Mouse (Mus musculus): Measurements from ENCODE around the gene Ctnnal1. TPM values are rescaled to one million over a fixed set of nuclear protein-coding genes. Genes with fewer than 3 reads are reported as not detected.

Gene Ctnnal1
- polyA plus RNA-seq, 1 experiment from 2014 or later: 41.1 TPM

DNA sequence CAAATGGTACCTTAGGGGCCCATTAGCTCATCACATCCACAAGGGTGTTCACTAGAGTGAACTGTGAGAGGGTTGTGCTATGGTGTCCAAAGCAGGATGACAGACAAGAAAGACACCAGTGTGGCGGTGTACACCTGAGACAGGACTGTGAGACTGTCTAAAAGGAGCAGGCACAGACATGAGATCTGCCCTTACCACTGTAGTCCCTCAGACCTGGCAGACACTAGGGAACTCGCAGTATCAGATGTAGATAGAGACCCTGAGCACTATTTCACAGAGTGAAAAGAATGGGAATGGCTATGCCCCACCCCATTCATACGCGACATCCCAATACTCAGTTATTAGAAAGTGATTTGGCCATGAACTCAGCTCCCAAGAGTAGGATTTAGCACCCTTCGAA is 9.1 kb downstream of the Ctnnal1 start:
- WGBS: 99% methylated on average over 5 of the region's 5 CpGs
- no peak for DNase-seq (ENCODE audit: extremely low spot score, low spot score)

DNA sequence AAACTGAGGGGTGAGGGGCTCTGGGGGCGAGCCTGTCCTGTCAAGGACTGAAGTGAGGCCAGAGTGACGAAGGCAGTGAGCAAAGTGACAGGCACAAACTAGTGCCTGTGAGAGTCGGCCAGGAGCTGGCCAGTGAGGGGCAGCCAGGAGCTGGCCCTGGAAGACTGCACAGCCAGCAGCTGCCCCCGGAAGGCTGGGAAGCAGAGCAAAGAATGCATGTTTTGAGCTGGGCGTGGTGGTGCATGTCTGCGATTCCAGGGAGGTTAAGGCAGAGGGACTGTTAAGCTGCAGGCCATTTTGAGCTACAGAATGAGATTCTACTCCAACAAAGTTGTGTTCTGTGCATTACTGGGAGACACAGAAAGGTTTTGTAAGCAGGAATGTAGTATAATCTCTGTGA is 14.3 kb downstream of the Ctnnal1 start:
- H3K27me3 ChIP-seq (ENCODE audit: poor library complexity, severe bottlenecking): no peaks in the 10 kb centered on the region
- peaks cover 16% of the 10 kb centered on the region for H3K36me3 ChIP-seq (replicated peaks)
- 57% methylated on average over 6 of the region's 6 CpGs for WGBS
- no peak overlapping the region for H3K4me3 ChIP-seq
- no peaks in the 10 kb centered on the region; the same call in 1 of the 2 replicates for H3K9me3 ChIP-seq
- no peak for DNase-seq (ENCODE audit: extremely low spot score, low spot score)
- H3K27ac ChIP-seq: no peak overlapping the region
- peaks cover 26% of the 10 kb centered on the region for H3K4me1 ChIP-seq

More for the DNA sequence above, 9.1 kb downstream of the Ctnnal1 start:
- H3K4me3 ChIP-seq: no peak overlapping the region
- H3K27ac ChIP-seq: no peak overlapping the region
- H3K9me3 ChIP-seq: no peaks in the 10 kb centered on the region
- H3K4me1 ChIP-seq: peaks cover 13% of the 10 kb centered on the region
- peaks cover 2% of the 10 kb centered on the region; the same call in 1 of the 2 replicates for H3K36me3 ChIP-seq (replicated peaks)
- H3K27me3 ChIP-seq (ENCODE audit: poor library complexity, severe bottlenecking): no peaks in the 10 kb centered on the region

DNA sequence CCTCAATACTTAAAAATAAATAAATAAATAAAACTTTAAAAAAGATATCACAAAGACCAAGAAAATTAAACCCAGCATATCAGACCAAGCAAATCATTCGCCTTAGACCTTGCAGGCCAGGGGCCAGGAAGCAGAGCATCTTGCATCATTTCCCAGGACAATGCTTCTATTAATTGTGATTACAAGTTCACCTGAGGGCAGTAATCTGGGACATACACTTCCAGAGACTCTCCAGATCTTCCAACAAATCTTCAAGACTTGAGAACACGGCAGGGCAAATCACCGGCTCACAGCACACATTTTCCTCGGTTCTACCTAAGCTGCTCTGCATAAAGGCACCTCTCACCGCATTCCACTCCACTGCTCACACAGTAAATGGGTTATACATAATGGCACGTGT is 16.9 kb downstream of the Ctnnal1 start:
- 89% methylated on average over 6 of the region's 6 CpGs for WGBS

DNA sequence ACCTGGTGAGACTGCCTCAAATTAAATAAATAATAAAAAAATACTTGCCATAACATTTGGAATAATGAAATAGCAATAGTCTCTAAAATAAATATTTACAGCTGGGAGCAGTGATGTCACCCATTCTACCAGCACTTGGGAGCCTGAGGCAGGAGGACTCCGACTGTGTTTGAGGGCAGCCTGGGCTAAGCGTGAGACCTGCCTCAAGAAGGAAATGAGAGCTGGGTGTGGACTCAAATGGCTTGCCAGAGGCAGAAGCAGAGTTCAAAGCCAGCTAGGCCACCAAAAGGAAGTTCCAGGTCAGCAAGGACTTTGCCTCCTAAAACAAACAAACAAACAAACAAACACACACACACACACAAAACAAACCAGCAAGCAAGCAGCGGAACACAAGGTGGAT is 17.6 kb downstream of the Ctnnal1 start:
- WGBS: 90% methylated on average over 3 of the region's 3 CpGs
- Histone ChIP-seq H3K4me1 (peaks cover 18% of the 10 kb centered on the region), H3K4me3 (no peak overlapping the region), H3K27ac (no peak overlapping the region), H3K9me3 (peaks cover 8% of the 10 kb centered on the region), H3K27me3 (ENCODE audit: poor library complexity, severe bottlenecking) (no peaks in the 10 kb centered on the region), H3K36me3 (replicated peaks) (peaks cover 48% of the 10 kb centered on the region)
- no peak for DNase-seq (ENCODE audit: extremely low spot score, low spot score)

More for the DNA sequence above, 16.9 kb downstream of the Ctnnal1 start:
- H3K27me3 ChIP-seq (ENCODE audit: poor library complexity, severe bottlenecking): no peaks in the 10 kb centered on the region
- H3K4me1 ChIP-seq: peaks cover 24% of the 10 kb centered on the region
- no peak overlapping the region for H3K27ac ChIP-seq
- H3K4me3 ChIP-seq: no peak overlapping the region
- peaks cover 41% of the 10 kb centered on the region for H3K36me3 ChIP-seq (replicated peaks)
- DNase-seq (ENCODE audit: extremely low spot score, low spot score): no peak
- peaks cover 8% of the 10 kb centered on the region for H3K9me3 ChIP-seq

DNA sequence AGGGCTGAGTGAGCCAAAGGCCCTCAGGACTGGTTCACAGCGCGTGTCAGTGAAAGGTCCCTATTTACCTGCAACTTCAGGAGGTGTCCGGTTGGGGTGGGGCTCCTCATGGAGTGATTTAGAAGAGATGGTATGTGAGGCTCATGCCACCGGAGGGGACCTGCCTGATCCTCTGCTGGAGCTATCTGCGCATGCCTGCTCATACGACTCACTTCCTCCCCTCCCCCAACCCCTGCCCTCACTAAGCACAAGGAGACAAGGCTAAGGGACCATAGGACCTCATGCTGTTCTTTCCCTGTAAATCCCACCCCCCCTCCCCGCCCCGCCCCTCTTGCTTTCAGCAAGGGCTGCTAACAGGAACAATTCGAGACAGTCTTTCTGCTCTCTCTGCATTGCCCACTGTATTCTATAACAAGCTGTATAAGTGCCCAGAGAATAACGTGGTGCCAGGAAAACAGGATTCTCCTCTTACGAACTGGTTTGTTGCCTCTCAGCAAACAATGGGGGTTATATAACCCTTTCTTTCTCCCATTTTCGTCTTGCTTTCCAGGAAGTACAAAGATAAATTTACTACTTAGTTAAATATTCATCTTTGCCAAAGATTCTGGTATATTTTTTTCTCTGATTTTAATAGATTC is 19.0 kb downstream of the Ctnnal1 start:
- no peaks in the 10 kb centered on the region for H3K27me3 ChIP-seq (ENCODE audit: poor library complexity, severe bottlenecking)
- DNase-seq (ENCODE audit: extremely low spot score, low spot score): no peak
- peaks cover 18% of the 10 kb centered on the region for H3K4me1 ChIP-seq
- H3K9me3 ChIP-seq: peaks cover 8% of the 10 kb centered on the region
- H3K27ac ChIP-seq: no peak overlapping the region
- peaks cover 59% of the 10 kb centered on the region for H3K36me3 ChIP-seq (replicated peaks)
- WGBS: 61% methylated on average over 12 of the region's 12 CpGs
- no peak overlapping the region for H3K4me3 ChIP-seq

DNA sequence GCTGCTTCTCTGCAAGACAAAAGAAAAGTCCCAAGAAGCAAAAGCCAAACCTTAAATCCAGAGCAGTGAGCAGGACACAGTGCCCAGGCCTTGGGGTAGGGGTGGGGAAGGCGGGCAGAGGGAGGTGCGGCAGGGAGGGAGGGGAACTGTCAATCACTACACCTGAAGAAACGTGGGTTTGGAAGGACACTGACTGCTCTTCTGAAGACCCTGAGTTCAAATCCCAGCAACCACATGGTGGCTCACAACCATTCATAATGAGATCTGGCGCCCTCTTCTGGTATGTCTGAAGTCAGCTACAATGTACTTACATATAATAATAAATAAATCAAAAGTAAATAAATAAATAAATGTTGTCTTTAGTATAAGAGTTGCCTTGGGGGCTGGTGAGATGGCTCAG is 20.1 kb downstream of the Ctnnal1 start:
- no peak for DNase-seq (ENCODE audit: extremely low spot score, low spot score)
- WGBS: 94% methylated on average over 4 of the region's 4 CpGs
- H3K4me1 ChIP-seq: peaks cover 12% of the 10 kb centered on the region; the same call in 1 of the 2 replicates
- no peak overlapping the region for H3K4me3 ChIP-seq
- H3K9me3 ChIP-seq: peaks cover 8% of the 10 kb centered on the region
- H3K27ac ChIP-seq: no peak overlapping the region
- H3K27me3 ChIP-seq (ENCODE audit: poor library complexity, severe bottlenecking): no peaks in the 10 kb centered on the region
- H3K36me3 ChIP-seq (replicated peaks): peaks cover 70% of the 10 kb centered on the region

DNA sequence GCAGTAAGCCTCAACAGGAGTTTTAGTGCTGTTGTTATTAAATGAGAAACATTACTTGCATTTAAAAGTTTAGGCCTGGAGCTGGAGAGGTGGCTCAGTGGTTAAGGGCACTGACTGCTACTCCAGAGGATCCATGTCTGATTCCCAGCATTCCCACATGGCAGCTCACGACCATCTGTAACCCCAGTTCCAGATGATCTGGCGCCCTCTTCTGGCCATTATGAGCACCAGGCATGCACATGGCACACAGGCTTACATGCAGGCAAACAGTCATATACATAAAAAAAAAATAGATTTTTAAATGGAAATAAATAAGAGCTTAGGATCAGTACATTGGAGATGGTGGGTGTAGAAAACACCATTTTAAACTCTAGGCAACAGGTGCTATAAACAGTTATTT is 21.0 kb downstream of the Ctnnal1 start:
- Histone ChIP-seq H3K9me3 (peaks cover 8% of the 10 kb centered on the region), H3K27ac (no peak overlapping the region), H3K27me3 (ENCODE audit: poor library complexity, severe bottlenecking) (no peaks in the 10 kb centered on the region), H3K4me1 (peaks cover 12% of the 10 kb centered on the region; the same call in 1 of the 2 replicates), H3K4me3 (no peak overlapping the region), H3K36me3 (replicated peaks) (peaks cover 76% of the 10 kb centered on the region)
- DNase-seq (ENCODE audit: extremely low spot score, low spot score): no peak
- 86% methylated on average over 2 of the region's 2 CpGs for WGBS

DNA sequence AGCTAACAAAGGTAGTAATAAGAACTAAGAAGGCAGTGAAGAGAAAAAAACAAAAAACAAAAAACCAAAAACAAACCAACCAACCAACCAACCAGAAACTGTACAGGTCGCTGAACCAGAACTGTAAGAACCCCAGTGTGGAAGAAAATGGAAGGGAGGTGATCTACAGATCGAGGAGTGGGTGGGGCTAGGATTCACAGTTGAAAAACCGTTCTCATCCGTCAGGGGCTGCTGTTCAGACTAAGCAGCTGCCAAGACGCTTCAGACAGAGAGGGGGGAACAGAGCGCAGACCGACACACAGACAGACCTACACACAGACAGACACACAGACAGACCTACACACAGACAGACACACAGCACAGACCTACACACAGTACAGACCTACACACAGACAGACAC is 22.5 kb downstream of the Ctnnal1 start:
- Histone ChIP-seq H3K4me1 (peaks cover 12% of the 10 kb centered on the region; the same call in 1 of the 2 replicates), H3K27me3 (ENCODE audit: poor library complexity, severe bottlenecking) (no peaks in the 10 kb centered on the region), H3K36me3 (replicated peaks) (peaks cover 88% of the 10 kb centered on the region), H3K9me3 (peaks cover 8% of the 10 kb centered on the region), H3K27ac (no peak overlapping the region), H3K4me3 (no peak overlapping the region)
- WGBS: 84% methylated on average over 7 of the region's 7 CpGs
- no peak for DNase-seq (ENCODE audit: extremely low spot score, low spot score)

DNA sequence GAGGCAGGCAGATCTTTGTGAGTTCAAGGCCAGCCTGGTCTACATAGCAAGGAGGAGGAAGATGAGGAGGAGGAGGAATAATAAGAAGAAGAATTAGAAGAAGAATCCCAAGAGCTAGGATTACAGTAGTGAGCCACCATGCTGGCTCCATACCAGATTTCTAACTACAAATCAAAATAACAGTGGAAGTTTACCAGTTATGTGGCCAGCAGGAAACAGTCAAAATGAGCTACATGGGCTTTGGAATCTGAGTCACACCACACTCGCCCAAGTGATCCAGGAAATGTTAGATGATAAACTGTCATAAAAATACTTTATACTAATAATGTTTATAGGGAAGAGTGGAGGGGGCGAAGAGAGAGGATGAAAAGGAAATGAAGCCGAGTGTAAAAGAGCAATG is 24.7 kb downstream of the Ctnnal1 start:
- Histone ChIP-seq H3K9me3 (peaks cover 8% of the 10 kb centered on the region), H3K4me1 (no peaks in the 10 kb centered on the region), H3K27ac (no peak overlapping the region), H3K27me3 (ENCODE audit: poor library complexity, severe bottlenecking) (no peaks in the 10 kb centered on the region), H3K36me3 (replicated peaks) (peaks cover 92% of the 10 kb centered on the region), H3K4me3 (no peak overlapping the region)
- 93% methylated on average over 3 of the region's 3 CpGs for WGBS
- no peak for DNase-seq (ENCODE audit: extremely low spot score, low spot score)

DNA sequence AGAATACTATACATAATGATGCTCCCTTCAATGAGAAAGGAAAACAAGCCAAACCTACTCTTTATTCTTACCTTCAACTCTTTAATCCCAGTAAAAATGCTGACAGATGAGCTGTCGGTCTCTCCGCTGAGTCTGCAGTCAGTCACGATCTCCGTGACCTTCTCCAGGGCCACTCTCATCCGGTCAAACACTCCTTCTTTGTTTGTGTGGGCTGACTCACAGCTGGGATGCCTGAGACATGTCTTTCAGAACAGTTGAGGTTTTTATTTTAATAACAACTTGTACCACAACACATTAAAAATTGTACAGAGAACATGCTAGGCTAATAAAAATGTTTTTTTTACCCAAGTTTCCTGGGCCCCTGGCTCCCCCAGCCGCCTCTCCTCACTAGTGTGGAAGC is 27.3 kb downstream of the Ctnnal1 start:
- Histone ChIP-seq H3K36me3 (replicated peaks) (peaks cover 88% of the 10 kb centered on the region), H3K27ac (no peak overlapping the region), H3K27me3 (ENCODE audit: poor library complexity, severe bottlenecking) (no peaks in the 10 kb centered on the region), H3K4me3 (no peak overlapping the region), H3K9me3 (no peaks in the 10 kb centered on the region), H3K4me1 (no peaks in the 10 kb centered on the region)
- DNase-seq (ENCODE audit: extremely low spot score, low spot score): no peak
- 87% methylated on average over 6 of the region's 6 CpGs for WGBS

DNA sequence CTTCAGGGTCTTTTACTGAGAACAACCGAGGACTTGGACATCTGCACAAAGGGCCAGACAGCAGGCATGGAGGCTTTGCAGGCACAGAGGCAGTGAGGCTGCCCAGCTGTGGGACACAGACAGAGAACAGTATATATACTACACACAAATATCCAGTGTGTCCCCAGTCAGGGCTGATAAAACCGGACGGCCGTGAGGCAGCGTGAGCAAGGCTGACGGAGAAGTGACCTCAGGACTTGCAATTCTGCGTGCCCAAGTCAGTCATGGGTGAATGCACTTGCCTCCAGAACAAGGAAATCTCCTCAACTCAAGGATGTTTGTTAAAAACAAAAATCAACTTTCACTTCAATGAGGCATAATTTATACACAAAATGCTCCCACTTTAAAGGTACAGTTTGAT is 33.0 kb downstream of the Ctnnal1 start:
- Histone ChIP-seq H3K27me3 (ENCODE audit: poor library complexity, severe bottlenecking) (no peaks in the 10 kb centered on the region), H3K36me3 (replicated peaks) (peaks cover 84% of the 10 kb centered on the region), H3K27ac (no peak overlapping the region), H3K4me1 (peaks cover 10% of the 10 kb centered on the region), H3K4me3 (no peak overlapping the region), H3K9me3 (no peaks in the 10 kb centered on the region)
- WGBS: 95% methylated on average over 7 of the region's 7 CpGs
- DNase-seq (ENCODE audit: extremely low spot score, low spot score): no peak

DNA sequence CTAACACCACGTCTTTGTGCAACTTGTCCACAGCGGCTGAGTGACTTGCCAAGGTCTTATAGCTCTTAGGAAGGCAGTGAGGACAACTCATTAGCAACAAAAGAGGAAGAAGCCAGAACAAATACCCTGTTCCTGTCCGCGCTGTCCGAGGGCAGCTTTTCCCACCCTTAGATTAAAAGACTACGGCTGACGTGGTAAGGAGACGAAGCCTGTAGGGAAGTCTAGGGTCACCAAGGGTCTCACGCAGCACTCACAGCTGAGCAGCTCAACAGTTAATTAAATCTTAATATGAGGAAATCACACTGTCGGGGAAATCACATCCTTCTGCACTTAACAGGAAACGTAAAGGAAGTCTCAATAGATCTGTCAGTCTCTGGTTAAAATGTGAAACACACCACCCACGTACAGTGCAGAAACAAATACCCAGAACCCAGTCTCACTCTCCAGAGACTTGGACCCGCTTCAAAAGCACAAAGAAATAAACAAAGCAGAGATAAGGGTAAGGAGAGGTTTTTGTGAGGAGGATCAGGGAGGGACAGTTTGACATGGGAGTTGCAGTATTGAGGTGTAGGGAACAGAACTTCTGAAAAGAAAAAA is 33.9 kb downstream of the Ctnnal1 start:
- Histone ChIP-seq H3K36me3 (replicated peaks) (peaks cover 84% of the 10 kb centered on the region), H3K9me3 (no peaks in the 10 kb centered on the region), H3K4me3 (no peak overlapping the region), H3K27me3 (ENCODE audit: poor library complexity, severe bottlenecking) (no peaks in the 10 kb centered on the region), H3K27ac (no peak overlapping the region), H3K4me1 (peaks cover 10% of the 10 kb centered on the region)
- DNase-seq (ENCODE audit: extremely low spot score, low spot score): no peak
- WGBS: 77% methylated on average over 13 of the region's 13 CpGs

DNA sequence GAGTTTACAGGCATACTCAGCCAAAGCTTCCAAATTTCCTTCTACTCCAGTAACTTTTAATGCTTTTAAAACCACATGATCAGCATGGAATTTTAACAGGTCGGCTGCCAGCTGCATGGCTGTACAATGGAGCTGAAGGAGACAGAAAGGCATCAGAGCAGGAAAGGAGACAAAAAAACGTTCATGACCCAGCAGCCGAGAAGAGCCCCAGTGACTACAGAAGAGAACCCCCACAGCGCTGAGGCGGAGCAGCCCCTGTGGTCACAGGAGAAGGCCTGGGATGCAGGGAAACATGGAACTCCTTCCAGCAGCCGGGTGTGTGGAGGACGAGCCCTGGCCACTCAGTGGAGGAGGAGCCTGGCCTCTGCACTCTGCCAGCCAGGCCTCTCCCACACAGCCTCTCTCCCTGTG is 35.5 kb downstream of the Ctnnal1 start:
- Histone ChIP-seq H3K27ac (peak overlapping the region; percentile 75), H3K4me1 (peaks cover 10% of the 10 kb centered on the region), H3K4me3 (no peak overlapping the region), H3K36me3 (replicated peaks) (peaks cover 73% of the 10 kb centered on the region), H3K9me3 (no peaks in the 10 kb centered on the region), H3K27me3 (ENCODE audit: poor library complexity, severe bottlenecking) (no peaks in the 10 kb centered on the region)
- no peak for DNase-seq (ENCODE audit: extremely low spot score, low spot score)
- 63% methylated on average over 7 of the region's 7 CpGs for WGBS
